Mouse (Mus musculus) heart, postnatal 0 days (tissue): ENCODE data around the gene S100a8.

Source experiments
- CTCF ChIP-seq: IDR thresholded peaks from 2 replicates; pipeline ENCODE4 v1.5.1; 2016; ENCODE audit warnings: antibody characterized with exemption, control low read depth, low read depth
- EP300 ChIP-seq: IDR thresholded peaks from 2 replicates; pipeline ENCODE4 v1.6.1; 2016; ENCODE audit warnings: antibody characterized with exemption, low read depth

GRCm38 (mm10) chr3:90653717-90654116 is 15.1 kb upstream of the S100a8 start, which contains the start of gene S100a7a:
- no peak for TF ChIP-seq CTCF
- TF ChIP-seq EP300: no peak
